Mouse (Mus musculus) hindbrain, embryonic 13.5 days (tissue): ENCODE results near the gene Hdac4. TPM values are rescaled to one million over a fixed set of nuclear protein-coding genes. Genes with fewer than 3 reads are reported as not detected.
A peak's percentile ranks its signal among the peaks of the same experiment; 100 is the strongest.

ENCODE experiments used
- ATAC-seq: fragments of 200-750 bp; cut with Nextera tagmentation; 2 replicates; pipeline ENCODE4 v1.8.0; 2017; ENCODE audit warnings: moderate TSS enrichment; ENCODE audit not compliant: low FRiP score
- H3K27ac ChIP-seq: fragments of 300-500 bp; sonication (generic); 2 replicates; pipeline ENCODE4 v1.5.1; 2015; ENCODE audit warnings: inconsistent platforms, mild to moderate bottlenecking, moderate library complexity
- H3K27me3 ChIP-seq: fragments of 300-500 bp; sonication (generic); 2 replicates; pipeline ENCODE4 v1.6.1; 2015; ENCODE audit warnings: mild to moderate bottlenecking, inconsistent platforms
- H3K36me3 ChIP-seq: fragments of 300-500 bp; sonication (generic); 2 replicates; pipeline ENCODE4 v1.6.1; 2015; ENCODE audit warnings: mild to moderate bottlenecking, inconsistent platforms
- H3K4me1 ChIP-seq: fragments of 300-500 bp; sonication (generic); replicated peaks from 2 replicates; pipeline ENCODE4 v1.6.1; 2015; ENCODE audit warnings: inconsistent platforms
- H3K4me2 ChIP-seq: fragments of 300-500 bp; sonication (generic); 2 replicates; pipeline ENCODE4 v1.6.1; 2015; ENCODE audit warnings: inconsistent platforms, mild to moderate bottlenecking, moderate library complexity
- H3K4me3 ChIP-seq: fragments of 300-500 bp; sonication (generic); 2 replicates; pipeline ENCODE4 v1.5.1; 2015; ENCODE audit warnings: mild to moderate bottlenecking, inconsistent platforms
- H3K9ac ChIP-seq: fragments of 300-500 bp; sonication (generic); 2 replicates; pipeline ENCODE4 v1.6.1; 2015; ENCODE audit warnings: mild to moderate bottlenecking, inconsistent platforms
- H3K9me3 ChIP-seq: fragments of 300-500 bp; sonication (generic); 2 replicates; pipeline ENCODE4 v1.6.1; 2016; ENCODE audit warnings: inconsistent platforms
- WGBS: fragments of 180-500 bp; shearing (Covaris S2); methylation state at CpG from one replicate; pipeline ENCODE4 v1.1.7; 2015; 5-methylcytosine and 5-hydroxymethylcytosine counted together
- polyA plus RNA-seq: library from polyadenylated mRNA; unstranded; fragments of >200 nt; fragmentation: Nextera tagmentation; extraction: Ambion mirVana; gene quantifications from 2 replicates; pipeline ENCODE4 v1.2.1, GENCODE M21; 2015

The Hdac4 gene
- polyA plus RNA-seq, 1 experiment from 2014 or later: 25.3 TPM

DNA sequence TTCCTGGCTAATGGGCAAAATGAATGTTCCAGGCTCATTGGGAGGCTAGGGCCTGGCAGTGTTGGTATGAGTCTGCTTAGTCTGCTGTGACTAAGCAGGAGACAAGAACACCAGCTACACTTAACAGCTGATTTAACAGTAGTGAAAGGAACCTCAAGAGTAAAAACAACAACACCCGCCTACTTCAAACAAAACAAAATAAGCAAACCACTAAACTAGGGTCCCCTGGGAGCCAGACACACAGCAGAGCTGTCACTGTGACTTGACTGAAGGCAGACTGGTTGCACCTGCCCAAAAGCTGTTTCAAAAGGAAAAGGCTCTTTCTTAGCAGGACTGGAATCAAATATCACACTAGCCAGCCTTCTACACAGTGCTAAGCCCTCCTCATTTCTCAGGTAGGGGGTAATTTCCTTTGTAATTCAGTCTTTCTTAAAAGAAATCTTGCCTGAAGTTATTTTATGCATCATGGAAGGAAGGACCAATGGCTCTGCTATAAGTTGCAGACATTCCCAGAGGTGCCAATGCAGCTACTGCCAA, 109.2 kb downstream of the Hdac4 start:
- H3K27ac ChIP-seq: peak overlapping the region; percentile 15; the same call in 1 of the 2 replicates
- no peaks in the 10 kb centered on the region for H3K9me3 ChIP-seq
- no peaks in the 10 kb centered on the region for H3K27me3 ChIP-seq
- no peak overlapping the region for H3K9ac ChIP-seq
- peaks cover 43% of the 10 kb centered on the region for H3K4me1 ChIP-seq
- no peak for ATAC-seq
- no peak overlapping the region for H3K4me2 ChIP-seq
- WGBS: 39% methylated on average over 1 of the region's 1 CpGs
- H3K36me3 ChIP-seq: no peaks in the 10 kb centered on the region
- H3K4me3 ChIP-seq: no peak overlapping the region

DNA sequence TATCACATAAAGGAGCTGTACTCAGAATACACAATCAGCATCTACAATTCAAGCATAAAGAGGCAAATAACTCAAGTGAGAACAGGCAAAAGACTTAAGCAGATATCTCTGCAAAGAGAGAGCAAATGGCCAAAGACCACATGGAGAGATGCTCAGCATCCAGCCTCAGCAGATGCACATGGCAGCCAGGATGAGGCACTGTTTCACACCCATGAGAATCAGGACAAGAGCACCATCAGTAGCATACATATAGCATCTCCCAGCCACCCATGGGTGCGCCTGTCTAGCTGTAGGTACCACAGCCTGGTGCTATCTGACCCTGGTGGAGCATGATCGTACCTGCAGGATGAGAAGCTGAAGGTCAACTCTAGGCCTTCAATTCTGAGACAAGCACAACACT, 110.8 kb downstream of the Hdac4 start:
- Histone ChIP-seq H3K9ac (no peak overlapping the region), H3K4me2 (no peak overlapping the region), H3K27me3 (no peaks in the 10 kb centered on the region), H3K27ac (no peak overlapping the region), H3K36me3 (no peaks in the 10 kb centered on the region), H3K4me1 (peaks cover 36% of the 10 kb centered on the region), H3K9me3 (no peaks in the 10 kb centered on the region), H3K4me3 (no peak overlapping the region)
- WGBS: 98% methylated on average over 2 of the region's 2 CpGs
- no peak for ATAC-seq

DNA sequence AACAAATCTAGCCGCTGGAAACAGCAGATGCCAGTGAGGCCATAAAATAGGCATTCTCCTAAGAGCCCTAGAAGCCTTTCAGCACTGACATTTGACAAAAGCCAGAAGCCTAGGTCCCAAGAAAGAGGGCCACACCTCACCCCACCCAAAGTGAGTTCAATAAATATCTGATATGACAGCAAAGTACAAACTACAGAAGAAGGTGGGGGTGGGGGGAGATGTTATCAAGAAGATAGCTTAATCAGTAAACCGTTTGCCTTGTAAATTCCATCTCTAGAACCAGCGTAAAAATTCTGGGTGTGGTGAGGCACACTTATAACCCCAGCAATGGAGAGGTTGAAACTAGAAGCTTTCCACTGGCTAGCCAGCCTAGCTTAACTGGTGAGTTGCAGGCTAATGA, 111.5 kb downstream of the Hdac4 start:
- H3K4me1 ChIP-seq: peaks cover 32% of the 10 kb centered on the region
- H3K9ac ChIP-seq: no peak overlapping the region
- H3K9me3 ChIP-seq: no peaks in the 10 kb centered on the region
- H3K27ac ChIP-seq: no peak overlapping the region
- no peaks in the 10 kb centered on the region for H3K27me3 ChIP-seq
- H3K36me3 ChIP-seq: no peaks in the 10 kb centered on the region
- WGBS: 68% methylated on average over 3 of the region's 3 CpGs
- ATAC-seq: no peak
- no peak overlapping the region for H3K4me3 ChIP-seq
- no peak overlapping the region for H3K4me2 ChIP-seq

DNA sequence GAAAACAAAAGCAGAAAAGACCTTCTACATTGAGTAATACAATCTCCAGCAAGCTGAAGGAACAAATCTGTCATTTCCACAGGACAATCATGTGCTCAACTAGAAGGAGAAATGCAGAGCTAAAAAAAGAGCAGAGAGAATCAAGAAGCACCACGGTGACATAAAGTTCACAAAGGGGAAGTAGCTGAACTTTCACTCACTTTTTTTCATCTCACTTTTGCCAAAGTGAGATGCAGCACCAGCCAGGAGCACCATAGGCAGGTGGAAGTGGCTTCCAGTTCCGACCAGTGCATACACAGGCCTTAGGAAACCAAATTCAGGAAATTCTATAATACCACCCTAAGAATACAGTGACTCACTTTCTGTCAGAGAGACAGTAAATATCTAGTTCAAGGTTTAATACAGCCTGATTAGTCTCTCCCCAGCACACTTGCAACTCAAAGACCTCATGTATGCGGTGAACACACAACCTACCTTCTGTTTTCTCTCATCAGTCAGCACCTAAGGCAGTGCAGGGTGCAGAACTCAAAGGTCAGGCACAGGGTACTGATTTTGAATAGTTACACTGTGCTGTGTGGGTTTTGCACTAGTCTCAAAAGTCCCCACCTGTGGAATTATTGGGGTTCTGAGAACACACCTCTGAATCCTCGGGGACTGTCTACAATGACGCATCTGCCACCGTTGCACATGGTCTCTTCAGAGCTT, 112.5 kb downstream of the Hdac4 start:
- Histone ChIP-seq H3K27ac (no peak overlapping the region), H3K9me3 (no peaks in the 10 kb centered on the region), H3K9ac (no peak overlapping the region), H3K4me2 (no peak overlapping the region), H3K4me3 (no peak overlapping the region), H3K4me1 (peaks cover 34% of the 10 kb centered on the region), H3K27me3 (no peaks in the 10 kb centered on the region), H3K36me3 (no peaks in the 10 kb centered on the region)
- 78% methylated on average over 6 of the region's 6 CpGs for WGBS
- ATAC-seq: no peak

DNA sequence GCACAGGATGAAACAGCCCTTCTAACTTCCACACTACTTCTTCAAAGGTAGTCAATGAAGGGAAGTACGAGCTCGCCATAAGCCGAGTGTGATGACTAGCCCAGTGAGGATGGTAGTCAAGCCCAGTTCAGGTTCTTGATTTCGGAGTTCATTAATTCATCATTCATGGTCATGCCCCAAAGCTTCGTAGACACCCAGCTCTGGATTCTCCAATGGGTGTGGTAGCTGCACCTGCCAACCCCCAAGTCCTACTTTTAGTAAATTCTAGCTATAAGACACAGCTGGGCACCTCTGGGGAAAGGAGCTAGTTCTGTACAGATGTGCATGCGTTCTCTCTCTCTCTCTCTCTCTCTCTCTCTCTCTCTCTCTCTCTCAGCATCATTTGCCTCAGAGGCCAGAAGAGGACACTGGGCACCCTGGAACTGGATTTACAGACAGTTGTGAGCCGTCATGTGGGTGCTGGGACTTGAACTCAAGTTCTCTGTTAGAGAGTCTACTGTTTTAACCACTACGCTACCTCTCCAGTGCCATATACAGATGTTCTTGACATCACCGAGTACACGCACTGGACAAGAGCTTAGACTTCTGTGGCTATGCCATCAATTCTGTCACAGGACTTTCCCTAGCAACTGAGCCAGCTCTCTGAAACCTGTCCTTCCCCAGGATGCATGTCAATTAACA, 113.2 kb downstream of the Hdac4 start:
- WGBS: 94% methylated on average over 10 of the region's 10 CpGs

DNA sequence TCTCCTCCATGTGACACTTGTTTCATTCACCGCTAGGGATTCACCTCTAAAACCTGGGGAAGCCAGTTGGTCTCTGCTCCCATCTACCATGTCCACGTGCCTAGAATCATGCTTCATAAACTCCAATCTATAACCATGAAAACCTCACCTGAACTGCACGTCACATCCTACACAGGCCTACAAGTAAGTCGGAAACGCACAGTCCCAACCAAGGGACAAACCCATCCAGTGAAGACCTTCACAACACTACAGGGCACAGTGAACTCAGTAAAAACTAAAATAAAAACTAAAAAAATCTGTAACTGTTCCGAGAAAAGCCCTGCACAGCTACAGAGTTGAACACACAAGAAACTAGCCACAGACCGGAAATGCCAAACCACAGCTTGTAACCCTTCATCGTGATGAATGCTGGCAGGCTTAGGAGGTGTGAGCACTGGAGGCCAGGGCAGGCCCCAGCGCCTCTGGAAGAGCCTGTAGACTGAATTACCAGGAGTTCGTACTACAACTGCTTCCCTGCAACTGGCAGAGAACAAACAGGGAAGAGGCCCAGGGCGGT, 115.4 kb downstream of the Hdac4 start:
- WGBS: 91% methylated on average over 11 of the region's 11 CpGs
- Histone ChIP-seq H3K27me3 (no peaks in the 10 kb centered on the region), H3K4me2 (no peak overlapping the region), H3K9me3 (no peaks in the 10 kb centered on the region), H3K4me3 (no peak overlapping the region), H3K4me1 (peaks cover 20% of the 10 kb centered on the region), H3K27ac (no peak overlapping the region), H3K9ac (no peak overlapping the region), H3K36me3 (no peaks in the 10 kb centered on the region)
- ATAC-seq: no peak

More for the DNA sequence above, 113.2 kb downstream of the Hdac4 start:
- H3K4me1 ChIP-seq: peaks cover 34% of the 10 kb centered on the region
- no peak overlapping the region for H3K4me2 ChIP-seq
- no peak for ATAC-seq
- no peak overlapping the region for H3K4me3 ChIP-seq
- no peaks in the 10 kb centered on the region for H3K27me3 ChIP-seq
- H3K9me3 ChIP-seq: no peaks in the 10 kb centered on the region
- H3K9ac ChIP-seq: no peak overlapping the region
- H3K36me3 ChIP-seq: no peaks in the 10 kb centered on the region
- no peak overlapping the region for H3K27ac ChIP-seq

DNA sequence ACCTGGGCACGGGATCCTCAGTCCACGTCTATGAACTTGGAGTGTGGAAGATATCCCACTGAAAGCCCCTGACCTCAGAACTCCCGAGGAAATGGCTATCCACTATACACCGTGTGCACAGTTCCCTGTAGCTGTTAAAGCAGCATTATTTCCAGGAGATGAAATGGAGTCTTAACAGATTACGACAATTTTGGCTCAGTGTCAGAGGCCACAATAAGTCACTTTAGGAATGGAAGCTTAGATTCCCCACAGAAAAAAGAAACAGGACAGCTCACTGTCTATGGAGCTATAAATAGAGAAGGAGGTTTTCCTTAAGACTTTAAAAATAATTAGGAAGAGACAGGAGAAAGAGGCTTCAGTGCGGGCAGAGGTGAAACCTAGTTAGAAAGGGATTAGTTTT, 120.2 kb downstream of the Hdac4 start:
- H3K9ac ChIP-seq: no peak overlapping the region
- no peak overlapping the region for H3K4me2 ChIP-seq
- peaks cover 15% of the 10 kb centered on the region; the same call in 1 of the 2 replicates for H3K4me1 ChIP-seq
- H3K9me3 ChIP-seq: no peaks in the 10 kb centered on the region
- no peak overlapping the region for H3K4me3 ChIP-seq
- ATAC-seq: no peak
- no peak overlapping the region for H3K27ac ChIP-seq
- H3K36me3 ChIP-seq: no peaks in the 10 kb centered on the region
- WGBS: 79% methylated on average over 6 of the region's 6 CpGs
- no peaks in the 10 kb centered on the region for H3K27me3 ChIP-seq

DNA sequence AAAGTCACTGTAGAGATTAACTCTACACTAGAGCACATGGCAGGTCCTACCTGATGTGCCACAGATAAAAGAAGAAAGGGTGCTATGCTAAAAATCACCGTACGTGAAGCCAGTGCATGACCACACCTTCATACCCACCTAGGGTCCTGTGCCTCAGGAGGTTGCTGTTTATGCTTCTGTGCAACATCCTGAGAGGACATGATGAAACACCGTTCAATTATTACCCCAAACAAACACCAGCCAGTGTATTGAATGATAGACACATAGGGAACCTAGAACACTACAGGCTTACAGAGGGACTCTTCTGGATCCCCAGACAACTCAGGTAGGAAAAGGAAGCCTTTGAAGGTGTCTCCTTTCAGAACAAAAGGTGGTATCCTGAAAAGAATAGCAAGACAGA, 120.8 kb downstream of the Hdac4 start:
- Histone ChIP-seq H3K9ac (no peak overlapping the region), H3K36me3 (no peaks in the 10 kb centered on the region), H3K27me3 (no peaks in the 10 kb centered on the region), H3K9me3 (no peaks in the 10 kb centered on the region), H3K4me1 (peaks cover 19% of the 10 kb centered on the region; the same call in 1 of the 2 replicates), H3K27ac (no peak overlapping the region), H3K4me2 (no peak overlapping the region), H3K4me3 (no peak overlapping the region)
- no peak for ATAC-seq
- 93% methylated on average over 3 of the region's 3 CpGs for WGBS

DNA sequence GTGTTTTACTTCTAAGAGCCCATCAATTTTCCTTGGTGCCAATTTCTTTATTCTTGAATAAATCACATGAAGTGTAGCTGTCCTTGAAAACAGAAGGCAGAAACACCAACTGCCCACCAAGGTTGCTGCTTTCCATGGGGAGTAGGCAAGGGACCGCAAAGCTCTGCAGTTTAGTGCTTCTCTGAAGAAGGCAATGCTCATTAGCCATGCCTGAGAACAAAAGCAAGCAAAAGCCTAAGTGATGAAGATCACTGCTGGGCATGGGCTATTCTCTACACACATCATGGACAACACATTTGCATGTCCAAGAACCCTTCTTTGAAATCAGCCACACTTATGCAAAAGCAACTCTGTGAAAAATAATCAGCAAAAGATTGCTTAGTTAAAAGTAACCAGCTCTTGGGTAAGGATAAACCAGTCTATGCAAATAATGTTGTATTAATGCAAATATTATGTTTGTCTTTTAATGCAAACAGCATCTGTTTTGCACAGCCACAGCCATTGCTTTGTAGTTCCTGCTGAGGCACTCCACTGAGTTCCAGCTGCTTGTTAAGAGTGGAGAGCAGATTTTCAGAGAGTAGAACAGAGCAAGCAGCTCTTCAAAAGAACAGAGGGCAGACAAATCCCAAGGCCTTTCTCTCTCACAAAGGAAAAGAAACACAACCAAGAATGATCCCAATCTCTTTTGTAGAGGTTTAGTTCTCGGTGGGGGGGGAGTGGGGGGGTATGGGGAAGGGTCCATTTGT, 125.4 kb downstream of the Hdac4 start:
- Histone ChIP-seq H3K4me1 (peaks cover 11% of the 10 kb centered on the region; the same call in 1 of the 2 replicates), H3K27ac (peak overlapping the region; percentile 53), H3K4me3 (no peak overlapping the region), H3K36me3 (no peaks in the 10 kb centered on the region), H3K9ac (no peak overlapping the region), H3K9me3 (no peaks in the 10 kb centered on the region), H3K27me3 (no peaks in the 10 kb centered on the region), H3K4me2 (no peak overlapping the region)
- ATAC-seq: no peak
- 9% methylated on average over 2 of the region's 2 CpGs for WGBS

DNA sequence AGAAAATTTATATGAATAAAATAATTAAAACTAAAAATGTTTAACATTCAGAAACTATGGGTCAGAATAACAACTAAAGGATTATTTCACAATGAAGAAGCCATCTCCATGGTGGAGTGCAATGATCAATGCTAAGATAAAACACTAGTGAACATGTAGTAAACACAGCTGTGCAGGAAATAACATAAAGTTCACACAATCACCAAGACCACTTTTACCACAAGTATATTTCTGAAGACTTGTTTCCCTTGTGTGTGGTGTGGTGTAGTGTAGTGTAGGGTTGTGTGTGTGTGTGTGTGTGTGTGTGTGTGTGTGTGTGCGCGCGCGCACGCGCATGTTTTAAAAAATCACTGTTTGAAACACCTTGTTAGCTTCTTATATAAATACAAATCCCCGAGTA, 126.0 kb downstream of the Hdac4 start:
- ATAC-seq: no peak
- Histone ChIP-seq H3K9me3 (no peaks in the 10 kb centered on the region), H3K4me3 (no peak overlapping the region), H3K4me1 (peaks cover 12% of the 10 kb centered on the region; the same call in 1 of the 2 replicates), H3K9ac (no peak overlapping the region), H3K27ac (peak overlapping the region; percentile 53; the same call in 1 of the 2 replicates), H3K36me3 (no peaks in the 10 kb centered on the region; the same call in 1 of the 2 replicates), H3K27me3 (no peaks in the 10 kb centered on the region), H3K4me2 (no peak overlapping the region)
- WGBS: 96% methylated on average over 7 of the region's 7 CpGs

DNA sequence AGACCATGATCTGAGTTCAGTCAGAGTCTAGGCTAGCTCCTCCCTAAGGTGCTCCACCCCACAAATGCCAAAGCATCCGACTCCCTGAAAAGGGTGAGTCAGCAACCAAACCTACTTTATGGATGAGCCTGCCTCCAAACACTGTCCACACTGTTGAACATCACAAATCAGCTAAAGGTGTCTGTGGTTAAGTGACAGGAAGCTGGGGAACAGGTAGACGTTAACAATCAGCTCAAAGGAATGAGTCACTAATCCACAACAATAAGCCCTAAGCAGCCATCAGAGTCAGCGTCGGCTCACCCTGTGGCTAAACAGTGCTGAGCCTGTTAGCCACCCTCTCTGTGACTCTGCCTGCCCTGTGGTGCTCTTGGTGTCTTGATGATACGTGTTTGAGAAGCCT, 131.2 kb downstream of the Hdac4 start:
- Histone ChIP-seq H3K4me2 (no peak overlapping the region), H3K9me3 (no peaks in the 10 kb centered on the region), H3K36me3 (no peaks in the 10 kb centered on the region; the same call in 1 of the 2 replicates), H3K27ac (no peak overlapping the region), H3K4me3 (no peak overlapping the region), H3K9ac (no peak overlapping the region), H3K27me3 (no peaks in the 10 kb centered on the region), H3K4me1 (peaks cover 46% of the 10 kb centered on the region)
- WGBS: 85% methylated on average over 5 of the region's 5 CpGs
- ATAC-seq: no peak

DNA sequence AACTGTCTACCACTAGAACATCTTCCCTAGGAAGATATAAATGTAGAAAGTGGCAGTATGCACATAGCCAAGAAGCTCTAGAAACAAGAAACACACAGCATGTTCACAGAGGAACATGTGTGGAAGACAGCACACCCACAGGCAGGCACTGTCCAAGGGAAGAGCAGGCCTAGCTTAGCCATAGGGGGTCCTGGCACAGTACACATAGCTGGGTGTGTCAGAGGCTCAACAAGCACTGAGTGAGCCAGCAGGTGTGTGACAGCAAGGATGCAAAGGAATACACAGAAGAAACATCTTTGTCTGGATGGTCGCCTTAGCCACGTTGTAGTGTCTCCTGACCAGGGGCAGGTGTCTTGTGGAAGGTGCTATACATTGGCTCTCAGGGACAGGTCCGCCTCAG, 132.2 kb downstream of the Hdac4 start:
- Histone ChIP-seq H3K4me2 (no peak overlapping the region), H3K4me1 (peaks cover 48% of the 10 kb centered on the region), H3K27me3 (no peaks in the 10 kb centered on the region), H3K27ac (peak overlapping the region; percentile 79; the same call in 1 of the 2 replicates), H3K9me3 (no peaks in the 10 kb centered on the region), H3K4me3 (no peak overlapping the region), H3K36me3 (no peaks in the 10 kb centered on the region; the same call in 1 of the 2 replicates), H3K9ac (no peak overlapping the region; the same call in 1 of the 2 replicates)
- ATAC-seq: no peak
- 96% methylated on average over 3 of the region's 3 CpGs for WGBS
